Mouse (Mus musculus) G1E (cell line): ENCODE results near the gene Cbr4. TPM values are rescaled to one million over a fixed set of nuclear protein-coding genes. Genes with fewer than 3 reads are reported as not detected.

Source experiments
- ATAC-seq: 2 replicates; pipeline ENCODE4 v1.8.0; 2016; ENCODE audit warnings: mild to moderate bottlenecking; ENCODE audit not compliant: insufficient number of reproducible peaks, poor library complexity, low FRiP score, severe bottlenecking; ENCODE audit errors: extremely low read depth
- DNase-seq: peaks from one replicate; pipeline ENCODE4 v3.0.0; 2012; ENCODE audit warnings: low spot score
- H3K27me3 ChIP-seq: 2 replicates; pipeline ENCODE4 v1.6.1; 2012; ENCODE audit warnings: mild to moderate bottlenecking, low read length, inconsistent platforms; ENCODE audit not compliant: insufficient read depth
- H3K36me3 ChIP-seq: replicated peaks from 2 replicates; pipeline ENCODE3; 2012; ENCODE audit warnings: mild to moderate bottlenecking, inconsistent platforms
- H3K4me1 ChIP-seq: 2 replicates; pipeline ENCODE4 v1.6.1; 2012; ENCODE audit warnings: low read depth, low read length, inconsistent platforms, mixed read lengths; ENCODE audit not compliant: insufficient read depth
- H3K4me3 ChIP-seq: 2 replicates; pipeline ENCODE4 v1.5.1; 2012; ENCODE audit warnings: low read depth, mild to moderate bottlenecking, inconsistent platforms, low read length, moderate library complexity, mixed read lengths
- H3K9me3 ChIP-seq: replicated peaks from 2 replicates; pipeline ENCODE4 v1.6.1; 2012; ENCODE audit warnings: inconsistent platforms
- CTCF ChIP-seq: IDR thresholded peaks from 2 replicates; pipeline ENCODE4 v1.5.1; 2012; ENCODE audit warnings: low read depth, low read length, inconsistent platforms, mixed read lengths
- GATA1 ChIP-seq: IDR thresholded peaks from 2 replicates; pipeline ENCODE4 v1.6.1; 2012; ENCODE audit warnings: borderline replicate concordance, low read length, inconsistent platforms, mixed read lengths
- GATA2 ChIP-seq: IDR thresholded peaks from 2 replicates; pipeline ENCODE4 v1.6.1; 2012; ENCODE audit warnings: low read depth, low read length, inconsistent platforms, borderline replicate concordance
- POLR2AphosphoS5 ChIP-seq: IDR thresholded peaks from 2 replicates; pipeline ENCODE4 v1.6.1; 2012; ENCODE audit warnings: low read depth, low read length, inconsistent platforms; ENCODE audit not compliant: insufficient replicate concordance
- TAL1 ChIP-seq: conservative IDR thresholded peaks from 2 replicates; pipeline ENCODE4 v1.6.1; 2012; ENCODE audit warnings: low read depth, low read length, inconsistent platforms, mixed read lengths
- polyA plus RNA-seq: library from polyadenylated mRNA; stranded (reverse); fragments of >175 nt; gene quantifications from 2 replicates; pipeline ENCODE4 v1.2.3, GENCODE M21; 2012
- total RNA-seq, 2 experiments: library from RNA; stranded (forward) in 1 of 2; stranded (reverse) in 1 of 2; fragments of 200-1000 nt in 1 of 2; fragments of >200 nt in 1 of 2; fragmentation: Nextera tagmentation in 1 of 2; gene quantifications; 2 replicates each; pipeline ENCODE4 v1.2.3; 2014 to 2017

Cbr4 gene
- total and polyA plus RNA-seq, 3 experiments = 1.7 to 84.7 (median 44.2) TPM

DNA sequence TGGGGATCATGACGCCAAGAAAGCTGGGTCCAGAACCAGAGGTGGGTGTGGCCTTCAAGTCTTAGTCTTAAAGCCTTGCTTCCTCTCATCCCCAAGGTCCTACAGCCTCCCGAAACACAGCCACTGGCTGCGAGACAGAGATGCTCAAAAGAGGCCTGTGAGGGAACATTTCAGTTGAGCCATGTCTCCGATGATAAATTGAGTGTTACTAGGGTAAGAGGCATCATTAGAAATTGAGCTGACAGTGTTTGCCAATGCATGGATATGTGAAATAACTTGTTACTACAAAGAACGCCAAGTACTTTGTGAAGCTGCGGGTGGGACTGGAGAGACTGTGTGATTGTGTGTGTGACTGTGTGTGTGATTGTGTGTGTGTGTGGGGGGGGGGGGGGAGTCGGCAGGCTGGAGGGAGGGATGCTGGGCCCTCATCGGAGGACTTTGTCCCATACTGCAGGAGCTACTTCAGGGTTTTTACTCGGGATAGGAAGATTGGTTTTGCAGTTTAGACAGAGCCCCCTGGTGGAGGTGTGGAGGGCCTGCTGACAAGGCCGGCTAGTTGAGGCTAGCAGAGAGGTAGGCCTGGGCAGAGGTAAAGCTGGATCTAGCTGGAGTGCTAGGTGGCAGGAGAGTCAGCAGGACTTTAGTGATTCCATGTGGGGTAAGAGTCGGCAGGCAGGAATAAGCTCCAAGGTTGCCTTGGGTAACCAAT is 7.9 kb upstream of the Cbr4 start:
- ATAC-seq (0 out of 2 replicates have a peak, but pooled peaks have one; percentile 34), DNase-seq (peak; percentile 39)
- Histone ChIP-seq H3K4me3 (no peak overlapping the region), H3K4me1 (peaks cover 5% of the 10 kb centered on the region), H3K9me3 (no peaks in the 10 kb centered on the region), H3K36me3 (no peaks in the 10 kb centered on the region), H3K27me3 (peaks cover 2% of the 10 kb centered on the region; the same call in 1 of the 2 replicates)
- TF ChIP-seq CTCF = no peak
- TF ChIP-seq TAL1 = no peak
- TF ChIP-seq POLR2AphosphoS5 = no peak
- TF ChIP-seq GATA1 = no peak
- TF ChIP-seq GATA2 = no peak

GRCm38 (mm10) chr8:61480260-61480967 is 7.1 kb upstream of the Cbr4 start:
- no peaks in the 10 kb centered on the region for H3K9me3 ChIP-seq
- DNase-seq (no peak), ATAC-seq (no peak)
- no peak overlapping the region for H3K4me3 ChIP-seq
- no peaks in the 10 kb centered on the region; the same call in 1 of the 2 replicates for H3K27me3 ChIP-seq
- H3K4me1 ChIP-seq = peaks cover 2% of the 10 kb centered on the region; the same call in 1 of the 2 replicates
- TF ChIP-seq GATA1 = no peak
- no peak for TF ChIP-seq CTCF
- no peaks in the 10 kb centered on the region for H3K36me3 ChIP-seq

GRCm38 (mm10) chr8:61486923-61487529 is 508 bp upstream of the Cbr4 start:
- H3K4me3 ChIP-seq = peak overlapping the region; percentile 75; the same call in 1 of the 2 replicates
- no peak for DNase-seq
- no peaks in the 10 kb centered on the region for H3K9me3 ChIP-seq
- no peak for ATAC-seq
- peaks cover 11% of the 10 kb centered on the region for H3K4me1 ChIP-seq
- H3K36me3 ChIP-seq = peaks cover 16% of the 10 kb centered on the region
- H3K27me3 ChIP-seq = no peaks in the 10 kb centered on the region; the same call in 1 of the 2 replicates
- TF ChIP-seq POLR2AphosphoS5 (no peak), GATA1 (no peak), TAL1 (no peak), GATA2 (no peak), CTCF (no peak)

DNA sequence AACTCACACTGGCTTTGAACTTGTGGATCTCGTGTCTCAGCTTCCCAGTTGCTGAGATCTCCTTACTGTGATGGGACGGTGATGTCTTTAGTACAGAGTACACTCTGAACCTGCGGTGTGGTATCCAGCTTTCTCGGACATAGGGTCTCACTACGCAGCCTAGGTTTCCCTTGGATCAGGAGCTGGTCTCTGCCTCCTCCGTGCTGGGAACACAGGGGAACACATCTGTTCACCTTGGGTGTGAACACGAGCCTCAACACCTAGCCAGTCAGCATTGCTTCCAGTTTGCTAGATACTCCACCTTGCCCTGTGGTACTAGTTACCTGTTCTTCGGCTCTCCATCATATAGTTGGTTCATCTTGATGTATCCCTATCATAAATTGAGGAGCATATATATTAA is 1.1 kb downstream of the Cbr4 start:
- H3K4me3 ChIP-seq = peak overlapping the region; percentile 75; the same call in 1 of the 2 replicates
- ATAC-seq (no peak), DNase-seq (no peak)

GRCm38 (mm10) chr8:61497110-61497509 is 9.6 kb downstream of the Cbr4 start:
- Histone ChIP-seq H3K36me3 (peaks cover 73% of the 10 kb centered on the region), H3K27me3 (no peaks in the 10 kb centered on the region), H3K4me1 (peaks cover 10% of the 10 kb centered on the region), H3K4me3 (no peak overlapping the region), H3K9me3 (no peaks in the 10 kb centered on the region)
- ATAC-seq = no peak
- TF ChIP-seq GATA1 (no peak), CTCF (no peak), POLR2AphosphoS5 (no peak), GATA2 (no peak), TAL1 (no peak)
- DNase-seq = no peak

More for the DNA sequence above, 1.1 kb downstream of the Cbr4 start:
- Histone ChIP-seq H3K27me3 (no peaks in the 10 kb centered on the region), H3K9me3 (no peaks in the 10 kb centered on the region), H3K4me1 (peaks cover 11% of the 10 kb centered on the region), H3K36me3 (peaks cover 29% of the 10 kb centered on the region)
- TF ChIP-seq CTCF (no peak), GATA2 (no peak), TAL1 (no peak), GATA1 (no peak), POLR2AphosphoS5 (no peak)

DNA sequence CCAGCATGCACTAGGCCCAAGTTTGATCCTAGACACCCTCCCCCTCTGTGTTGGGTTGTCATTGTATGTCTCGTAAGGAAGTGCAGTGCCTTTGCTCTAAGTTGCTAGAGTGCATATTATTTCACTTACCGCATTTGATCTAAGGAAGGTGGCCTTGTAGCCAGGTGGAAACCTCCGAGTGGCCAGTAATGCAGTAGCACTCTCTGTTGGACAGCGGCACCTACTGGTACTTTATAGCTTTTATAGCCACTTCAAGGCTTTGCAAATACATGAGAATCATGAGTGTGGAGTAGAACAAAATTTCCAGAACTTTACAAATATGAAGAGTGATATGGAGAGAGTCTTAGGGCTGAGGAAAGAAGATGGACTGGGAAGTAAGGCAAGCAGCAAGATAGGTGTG is 11.5 kb downstream of the Cbr4 start:
- TF ChIP-seq GATA1 = no peak
- no peak for TF ChIP-seq CTCF
- no peak for TF ChIP-seq POLR2AphosphoS5
- no peak for TF ChIP-seq TAL1
- no peak for TF ChIP-seq GATA2
- Histone ChIP-seq H3K27me3 (no peaks in the 10 kb centered on the region), H3K36me3 (peaks cover 68% of the 10 kb centered on the region), H3K9me3 (no peaks in the 10 kb centered on the region), H3K4me1 (peaks cover 10% of the 10 kb centered on the region), H3K4me3 (no peak overlapping the region)
- no peak; the same call in 1 of the 2 replicates for ATAC-seq
- DNase-seq = no peak
